Mouse (Mus musculus) brain, embryonic 14.5 days (tissue): ENCODE data around the gene Ccdc9. TPM values are rescaled to one million over a fixed set of nuclear protein-coding genes. Genes with fewer than 3 reads are reported as not detected.
"Not testable (repeated sequence)": the region's sequence is repeated elsewhere in the genome, so short reads cannot be mapped to it uniquely, and the experiment has no call there.

ENCODE experiments used
- DNase-seq: peaks from one replicate; pipeline ENCODE4 v3.0.0-alpha.2; 2011; ENCODE audit warnings: low read depth
- CTCF ChIP-seq: fragments of 200-500 bp; IDR thresholded peaks from 2 replicates; pipeline ENCODE4 v1.5.1; 2012; ENCODE audit warnings: inconsistent platforms, mild to moderate bottlenecking, moderate library complexity, borderline replicate concordance; ENCODE audit not compliant: insufficient read depth, insufficient read length; ENCODE audit errors: extremely low read depth
- POLR2A ChIP-seq: fragments of 200-500 bp; IDR thresholded peaks from 2 replicates; pipeline ENCODE4 v1.6.1; 2012; ENCODE audit warnings: mild to moderate bottlenecking, inconsistent platforms, borderline replicate concordance; ENCODE audit not compliant: poor library complexity, insufficient read depth, insufficient read length, severe bottlenecking; ENCODE audit errors: extremely low read depth
- polyA plus RNA-seq: library from polyadenylated mRNA; depleted of rRNA; stranded (reverse); fragments of >200 nt; gene quantifications from 2 replicates; pipeline ENCODE4 v1.2.3, GENCODE M21; 2012; rRNA removed

The Ccdc9 gene
- polyA plus RNA-seq, 1 experiment: 63.9 TPM

DNA sequence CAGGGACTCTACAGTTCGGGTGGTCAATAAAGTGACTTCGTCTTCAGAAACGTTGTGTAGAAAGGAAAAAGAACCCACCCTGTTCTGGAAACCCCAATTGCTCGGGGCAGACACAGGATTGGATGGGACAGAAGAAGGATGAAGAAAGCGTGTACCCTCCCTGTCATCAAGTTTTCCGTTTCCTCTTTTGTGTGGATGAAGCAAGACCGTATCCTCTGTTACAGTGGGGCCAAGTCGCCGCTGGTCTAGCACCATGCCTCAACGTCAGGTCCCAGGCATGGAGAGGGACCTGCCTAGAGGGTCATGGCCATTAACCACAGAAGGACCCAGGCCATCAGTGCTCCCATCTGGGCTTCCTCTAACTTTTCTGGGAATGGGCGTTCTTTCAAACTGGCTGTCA is 28.8 kb downstream of the Ccdc9 start:
- TF ChIP-seq CTCF: no peak
- no peak for TF ChIP-seq POLR2A
- no peak for DNase-seq

DNA sequence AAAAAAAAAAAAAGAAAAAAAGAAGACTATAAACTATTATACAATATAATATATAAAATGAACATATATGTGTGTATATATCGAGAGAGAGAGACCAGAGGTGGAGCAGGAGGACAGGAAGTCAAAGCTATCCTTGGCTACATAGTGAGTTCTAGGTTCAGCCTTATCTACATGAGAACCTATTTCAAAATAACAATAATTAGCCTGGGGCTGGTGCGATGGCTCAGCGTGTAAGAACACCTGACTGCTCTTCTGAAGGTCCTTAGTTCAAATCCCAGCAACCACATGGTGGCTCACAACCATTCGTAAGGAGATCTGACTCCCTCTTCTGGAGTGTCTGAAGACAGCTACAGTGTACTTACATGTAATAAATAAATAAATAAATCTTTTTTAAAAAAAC is 30.6 kb downstream of the Ccdc9 start:
- not testable (repeated sequence) for DNase-seq

DNA sequence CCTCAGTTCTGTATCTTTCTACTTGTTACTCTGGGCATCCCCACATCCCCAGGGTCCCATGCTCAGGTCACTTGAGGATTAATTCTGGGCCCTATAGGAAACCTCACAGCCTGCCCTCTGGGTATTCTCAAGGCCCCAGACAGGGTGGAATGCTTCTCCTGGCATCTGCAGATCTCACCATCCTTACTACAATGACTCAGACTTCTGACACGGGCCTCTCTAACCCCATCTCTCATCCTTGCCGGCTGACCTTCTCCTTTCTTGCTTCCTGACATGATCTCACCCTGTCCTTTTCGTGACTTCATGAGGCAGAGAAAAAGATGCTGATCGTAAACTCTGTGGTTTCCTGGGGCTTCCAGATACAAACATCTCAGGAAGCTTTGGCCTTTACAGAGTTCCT is 32.4 kb downstream of the Ccdc9 start:
- no peak for TF ChIP-seq CTCF
- TF ChIP-seq POLR2A: no peak
- no peak for DNase-seq

DNA sequence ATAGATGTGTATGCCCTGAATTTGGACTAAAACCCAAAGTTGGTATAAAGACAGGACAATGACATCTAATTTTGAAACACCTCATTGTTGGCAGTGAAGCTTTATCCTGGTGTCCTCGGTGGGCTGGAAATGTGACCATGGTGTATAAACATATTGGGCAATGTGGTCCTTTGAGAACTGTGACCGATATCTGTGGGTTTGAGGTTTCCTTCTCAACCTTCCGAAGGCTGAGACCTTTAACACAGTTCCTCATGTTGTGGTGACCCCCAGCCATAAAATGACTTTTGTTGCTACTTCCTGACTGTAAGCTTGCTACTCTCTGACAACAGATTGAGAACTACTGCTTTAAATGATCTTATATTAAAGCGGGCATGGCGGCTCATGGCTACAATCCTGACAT is 35.9 kb downstream of the Ccdc9 start:
- TF ChIP-seq POLR2A (no peak), CTCF (no peak)
- DNase-seq: no peak

DNA sequence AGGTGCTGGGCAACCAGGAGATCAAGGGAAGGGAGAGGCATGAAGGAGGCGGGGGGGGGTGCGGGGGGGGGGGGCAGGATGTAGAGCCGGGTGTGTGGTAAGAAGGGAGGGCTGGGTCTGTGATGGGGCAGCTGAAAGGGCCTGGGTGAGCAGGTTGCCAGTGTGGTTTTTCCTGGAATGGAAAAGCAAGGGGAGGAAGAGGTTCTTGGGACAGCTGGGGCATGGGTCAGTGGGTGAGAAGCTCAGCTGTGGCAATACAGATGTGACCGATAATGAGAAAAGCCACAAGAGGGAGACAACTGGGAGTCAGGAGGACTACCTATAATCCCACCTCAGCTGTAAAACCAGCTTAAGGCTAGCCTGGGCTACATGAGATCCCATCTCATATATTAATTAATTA is 40.6 kb downstream of the Ccdc9 start:
- DNase-seq: no peak
- TF ChIP-seq CTCF (no peak), POLR2A (no peak)

DNA sequence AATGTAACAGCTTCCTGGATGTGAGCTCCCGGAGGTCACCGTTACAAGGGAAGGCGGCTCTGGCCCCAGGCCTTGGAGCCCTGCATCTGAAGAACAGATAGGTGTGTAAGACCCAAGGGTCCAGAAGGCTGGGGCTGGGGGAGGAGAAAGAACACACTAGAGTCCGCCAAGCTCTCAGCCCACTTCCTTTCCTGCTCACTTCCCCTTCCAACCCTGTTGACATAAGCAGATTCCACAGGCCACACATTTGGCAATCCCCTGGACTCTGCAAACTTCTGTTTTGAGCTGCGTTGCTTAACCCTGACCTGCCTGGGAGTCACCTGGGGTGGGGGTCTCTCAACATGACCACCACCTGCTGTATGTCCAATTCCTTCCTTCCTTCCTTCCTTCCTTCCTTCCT is 42.5 kb downstream of the Ccdc9 start, which contains the start of gene C5ar2:
C5ar2 (minus strand) TSS at position 88 of the 400 bp plus-strand sequence.
- DNase-seq: no peak
- no peak for TF ChIP-seq POLR2A
- TF ChIP-seq CTCF: no peak

DNA sequence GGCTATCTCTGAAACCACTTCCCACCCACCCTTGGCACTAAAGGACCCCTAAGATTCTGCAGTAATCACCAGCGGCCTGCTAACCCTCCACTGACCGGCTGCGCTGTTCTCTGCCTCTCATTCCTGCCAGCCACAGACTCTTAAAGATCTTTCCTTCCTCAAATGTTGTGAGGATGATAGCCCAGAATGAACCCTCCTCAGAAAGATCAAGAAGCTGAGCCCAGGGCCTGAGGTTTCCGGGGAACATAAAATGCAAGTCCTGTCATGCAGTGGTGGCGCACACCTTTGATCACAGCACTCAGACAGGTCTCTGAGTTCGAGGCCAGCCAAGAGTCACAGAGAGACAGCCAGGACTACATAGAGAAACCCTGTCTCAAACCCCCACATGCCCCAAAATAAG is 44.4 kb downstream of the Ccdc9 start:
- no peak for TF ChIP-seq POLR2A
- no peak for TF ChIP-seq CTCF
- DNase-seq: no peak

DNA sequence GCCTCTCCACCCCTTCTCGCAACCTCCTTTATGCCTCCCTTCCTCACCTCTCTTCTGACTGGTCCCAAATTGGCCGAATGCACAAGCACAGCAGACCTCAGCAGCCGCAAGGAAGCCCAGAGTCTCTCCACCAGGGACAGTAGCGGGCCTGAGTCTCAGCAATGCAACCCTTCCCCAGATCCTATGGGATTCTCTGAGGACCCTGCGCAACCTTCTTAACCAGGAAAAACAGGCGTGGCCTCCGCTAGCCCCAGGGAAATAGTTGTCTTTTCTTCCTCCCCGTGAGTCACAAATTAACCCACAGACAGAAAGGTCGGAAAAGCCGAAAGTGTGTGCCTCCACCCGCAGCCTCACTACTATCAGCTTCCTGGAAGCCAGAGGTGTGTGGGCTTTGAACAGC is 44.8 kb downstream of the Ccdc9 start:
- peak; percentile 13; the same call in 1 of the 2 replicates for TF ChIP-seq CTCF
- no peak for TF ChIP-seq POLR2A
- DNase-seq: no peak

DNA sequence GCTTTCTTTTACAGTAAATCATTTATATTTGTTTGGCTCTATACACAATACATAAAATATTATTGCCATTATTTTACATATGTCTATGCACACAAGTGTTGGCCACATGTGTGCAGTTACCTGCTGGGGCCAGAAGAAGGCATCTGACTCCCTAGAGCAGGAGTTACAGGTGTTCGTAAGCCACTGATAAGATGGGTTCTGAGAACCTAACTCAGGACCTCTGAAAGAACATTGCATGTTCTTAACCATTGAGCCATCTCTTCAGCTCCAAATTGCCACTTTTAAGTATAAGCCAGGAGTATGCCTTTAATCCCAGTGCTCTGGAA is 45.7 kb downstream of the Ccdc9 start:
- DNase-seq: no peak
- TF ChIP-seq CTCF (no peak), POLR2A (no peak)

DNA sequence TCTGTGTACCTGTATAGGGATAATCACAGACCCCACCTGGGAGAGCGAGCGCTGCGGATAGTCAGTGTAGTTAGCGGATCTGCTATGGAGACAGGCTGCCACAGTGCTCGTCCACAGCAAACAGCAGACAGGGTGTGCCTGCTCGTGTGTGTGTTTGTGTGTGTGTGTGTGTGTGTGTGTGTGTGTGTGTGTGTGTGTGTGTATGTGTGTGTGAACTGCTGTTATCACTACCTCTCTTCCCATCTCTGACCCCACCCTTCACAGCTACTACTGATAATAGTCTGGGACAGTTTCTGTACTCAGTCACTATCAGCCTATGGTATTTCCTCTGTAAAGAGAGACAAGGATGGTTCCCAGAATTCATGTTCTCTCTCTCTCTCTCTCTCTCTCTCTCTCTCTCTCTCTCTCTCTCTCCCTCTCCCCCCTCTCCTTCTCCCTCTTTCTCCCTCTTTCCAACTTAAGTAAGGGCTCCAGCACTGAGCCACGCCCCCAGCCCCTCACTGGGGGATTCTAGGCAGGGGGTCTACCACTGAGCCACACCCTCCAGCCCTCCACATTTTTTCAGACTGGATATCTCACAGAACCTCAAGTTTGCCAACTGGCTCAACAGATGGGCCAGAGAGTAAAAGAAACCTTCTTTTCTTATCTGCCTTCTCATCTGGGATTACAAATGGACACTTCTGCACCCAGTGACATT is 46.2 kb downstream of the Ccdc9 start:
- DNase-seq: no peak
- TF ChIP-seq CTCF: no peak
- TF ChIP-seq POLR2A: no peak

DNA sequence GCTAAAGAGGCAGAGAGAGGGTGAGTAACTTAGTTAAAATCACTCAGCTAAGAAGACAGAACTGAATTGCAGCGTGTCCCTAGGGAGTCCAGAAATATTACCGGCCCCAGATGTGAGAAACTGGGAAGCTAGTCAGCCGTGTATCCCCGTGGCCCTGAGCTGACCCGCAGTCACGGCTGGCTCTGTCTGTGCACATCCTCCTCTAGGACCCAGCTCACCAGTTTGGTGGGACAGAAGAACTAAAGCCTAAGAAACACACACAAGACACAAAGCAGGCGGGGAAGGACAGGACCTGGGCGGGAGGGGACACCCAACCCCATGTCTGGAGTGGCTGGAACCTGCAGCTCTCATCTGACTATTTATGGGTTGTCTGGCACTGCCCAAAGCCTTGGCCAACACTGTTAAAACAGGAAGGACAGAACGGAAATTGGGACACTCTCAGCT is 47.0 kb downstream of the Ccdc9 start:
- DNase-seq: no peak
- TF ChIP-seq POLR2A: no peak
- TF ChIP-seq CTCF: no peak

DNA sequence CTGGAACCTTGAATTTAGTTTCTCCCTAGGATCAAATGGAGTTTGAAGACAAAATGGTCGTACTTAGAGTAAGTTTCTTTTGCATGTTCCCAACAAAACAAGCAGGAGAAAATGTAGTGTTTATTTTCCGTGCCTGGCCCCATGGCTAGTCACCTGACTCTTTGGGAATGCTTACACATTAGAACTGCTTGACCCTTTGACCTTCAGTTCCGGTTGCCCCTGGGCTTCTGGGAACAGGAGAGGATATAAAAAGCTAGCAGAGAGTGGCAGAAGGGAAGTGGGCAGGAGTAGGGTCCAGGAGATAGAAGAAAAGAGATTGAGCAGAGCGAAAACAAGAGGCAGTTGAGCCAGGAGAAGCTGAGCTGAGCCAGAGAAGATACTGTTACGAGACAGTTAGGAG is 56.7 kb downstream of the Ccdc9 start:
- DNase-seq: peak; percentile 1
- TF ChIP-seq CTCF: no peak
- TF ChIP-seq POLR2A: no peak

Other genes with a start within 250 kb of the Ccdc9 start
- 12.8 and 28.5 TPM in 2 replicates for gene Bicra, start 238.9 kb downstream of the Ccdc9 start, polyA plus RNA-seq
- gene Zfp541, start 225.0 kb downstream of the Ccdc9 start, polyA plus RNA-seq: 0.09 and 0.18 TPM in 2 replicates
- 192 and 199 TPM in 2 replicates for gene Napa, start 188.3 kb downstream of the Ccdc9 start, polyA plus RNA-seq
- 46.0 and 47.2 TPM in 2 replicates for gene Kptn, start 166.9 kb downstream of the Ccdc9 start, polyA plus RNA-seq
- 25.7 and 34.0 TPM in 2 replicates for gene Slc8a2, start 157.0 kb downstream of the Ccdc9 start, polyA plus RNA-seq
- 188 and 256 TPM in 2 replicates for gene Meis3, start 111.7 kb downstream of the Ccdc9 start, polyA plus RNA-seq
- gene Dhx34, start 64.8 kb downstream of the Ccdc9 start, polyA plus RNA-seq: 20.4 and 22.5 TPM in 2 replicates
- 0.08 and 0.11 TPM in 2 replicates for gene C5ar2, start 42.6 kb downstream of the Ccdc9 start, polyA plus RNA-seq
- 1.1 and 1.4 TPM in 2 replicates for gene C5ar1, start 27.3 kb downstream of the Ccdc9 start, polyA plus RNA-seq
- gene Inafm1, start 13.2 kb downstream of the Ccdc9 start, polyA plus RNA-seq: 50.1 and 52.9 TPM in 2 replicates
- gene Bbc3, start 21.6 kb upstream of the Ccdc9 start, polyA plus RNA-seq: 26.6 and 27.4 TPM in 2 replicates
- gene Sae1, start 101.0 kb upstream of the Ccdc9 start, polyA plus RNA-seq: 147 and 150 TPM in 2 replicates
- gene Zc3h4, start 114.1 kb upstream of the Ccdc9 start, polyA plus RNA-seq: 63.7 and 73.2 TPM in 2 replicates
- 52.5 and 69.0 TPM in 2 replicates for gene Tmem160, start 166.0 kb upstream of the Ccdc9 start, polyA plus RNA-seq
- gene Npas1, start 190.9 kb upstream of the Ccdc9 start, polyA plus RNA-seq: 4.6 and 5.1 TPM in 2 replicates